Mouse (Mus musculus): ENCODE data around the gene Snrpa.

The Snrpa gene

DNA sequence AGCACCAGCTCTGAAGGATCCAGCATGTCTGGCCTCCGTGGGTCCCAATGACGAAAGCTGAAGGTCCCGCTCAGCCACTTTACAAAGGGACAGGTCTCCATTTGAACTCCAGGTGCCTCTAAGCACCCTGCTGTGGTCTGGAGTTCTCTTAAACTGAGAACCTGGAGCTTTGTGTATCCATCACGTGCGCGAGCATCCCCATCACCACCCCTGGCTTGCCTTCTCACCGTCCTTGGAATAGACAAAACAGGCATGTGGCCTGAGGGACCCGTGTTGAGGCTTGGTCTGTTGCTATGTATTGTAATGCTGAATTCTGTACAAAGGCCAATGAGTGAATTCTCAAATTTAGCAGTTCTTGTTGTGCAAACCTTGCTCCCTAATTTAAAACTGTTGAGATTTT, 2.7 kb upstream of the Snrpa start:
- ATAC-seq (ENCODE audit: low TSS enrichment) = no peak

DNA sequence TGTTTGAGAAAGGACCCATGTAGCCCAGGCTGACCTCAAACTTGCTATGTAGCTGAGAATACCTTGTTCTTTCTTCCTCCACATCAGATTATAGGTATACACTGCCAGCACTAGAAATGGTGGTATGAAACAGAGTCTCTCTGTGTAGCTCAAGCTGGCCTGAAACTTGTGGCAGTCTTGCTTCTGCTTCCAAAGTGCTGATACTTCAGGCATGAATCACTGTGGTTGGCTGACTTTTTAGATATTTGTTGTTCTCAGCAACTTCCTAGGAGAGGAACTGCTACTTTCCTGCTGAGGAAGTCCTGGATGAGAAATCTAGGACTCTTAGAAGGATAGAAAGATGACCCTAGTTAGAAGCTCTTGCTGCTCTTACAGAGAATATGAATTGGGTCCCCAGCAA, 2.3 kb upstream of the Snrpa start:
- ATAC-seq (ENCODE audit: low TSS enrichment) = no peak

DNA sequence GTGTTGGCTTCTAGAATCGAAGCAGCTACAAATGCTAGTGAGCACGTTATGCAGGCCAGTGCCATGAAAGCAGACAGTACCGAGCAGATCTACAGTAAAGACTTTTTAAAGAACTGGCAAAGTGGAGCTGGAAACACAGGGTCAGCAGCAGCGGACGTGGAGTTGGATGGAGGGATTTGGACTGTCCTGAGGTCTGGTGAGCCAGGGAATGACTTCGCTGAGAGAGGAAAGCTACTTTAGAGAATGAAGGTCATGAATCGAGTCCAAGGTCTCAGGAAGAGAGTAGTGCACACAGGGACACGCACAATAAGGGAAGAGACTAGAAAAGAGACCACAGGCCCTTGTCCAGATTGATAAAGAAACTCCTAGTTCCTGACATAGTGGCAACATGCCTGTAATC, 1.6 kb upstream of the Snrpa start:
- no peak for ATAC-seq (ENCODE audit: low TSS enrichment)

DNA sequence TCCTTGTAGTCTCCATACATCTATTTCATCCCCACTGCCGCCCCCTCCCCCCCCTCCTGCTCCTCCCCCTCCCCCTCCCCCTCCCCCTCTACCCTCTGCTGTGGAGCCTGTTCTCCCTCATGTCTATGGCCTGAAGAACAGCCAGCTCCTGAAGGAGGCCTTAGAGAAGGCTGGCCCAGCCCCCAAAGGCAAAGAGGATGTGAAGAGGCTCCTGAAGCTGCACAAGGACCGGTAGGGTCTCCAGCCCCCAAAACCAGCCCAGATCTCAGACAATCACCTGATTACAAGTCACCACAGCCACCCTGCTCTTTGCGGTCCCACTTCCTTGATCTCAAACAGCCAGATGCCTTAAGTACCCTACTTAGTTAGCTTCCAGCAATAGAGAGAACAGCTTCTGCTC, 1.1 kb upstream of the Snrpa start:
- no peak for ATAC-seq (ENCODE audit: low TSS enrichment)

DNA sequence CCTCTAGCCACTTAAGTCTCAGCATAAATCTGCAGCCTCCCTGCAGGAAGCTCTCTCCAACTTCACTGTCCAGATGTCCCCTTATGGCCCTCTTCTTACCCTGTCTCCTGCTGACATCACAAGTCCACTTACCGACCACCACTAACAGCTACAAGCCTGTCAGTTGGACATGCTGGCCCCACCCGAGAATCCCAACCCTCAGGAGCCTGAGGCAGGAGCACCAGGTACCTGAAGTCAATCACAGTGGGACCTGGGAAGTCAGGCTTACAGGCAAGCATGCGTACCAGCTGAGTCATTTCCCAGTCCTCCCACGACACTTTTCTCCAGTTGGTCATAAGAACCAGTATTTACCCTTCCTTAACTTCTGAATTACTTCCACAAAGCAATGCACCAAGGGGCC, 2.3 kb downstream of the Snrpa start:
- no peak for ATAC-seq (ENCODE audit: low TSS enrichment)

DNA sequence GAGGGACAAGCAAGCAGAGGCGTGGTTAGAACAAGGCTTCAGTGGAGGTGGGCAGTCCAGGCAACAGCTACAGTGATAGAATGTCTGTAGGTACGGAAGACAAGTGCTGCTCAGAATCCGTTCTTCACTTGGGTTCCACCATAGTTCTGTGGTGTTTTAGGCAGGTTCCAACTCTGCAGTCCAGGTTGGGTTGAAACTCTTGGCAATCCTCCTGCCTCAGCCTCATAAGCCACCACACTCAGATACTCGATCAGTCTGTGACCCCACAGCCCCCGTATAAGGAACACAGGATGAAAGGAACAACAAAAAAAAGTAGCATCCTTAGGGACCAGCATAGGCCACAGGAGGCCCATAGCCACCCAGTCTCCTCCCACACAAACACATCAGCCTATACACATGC, 3.6 kb downstream of the Snrpa start:
- ATAC-seq (ENCODE audit: low TSS enrichment) = no peak

DNA sequence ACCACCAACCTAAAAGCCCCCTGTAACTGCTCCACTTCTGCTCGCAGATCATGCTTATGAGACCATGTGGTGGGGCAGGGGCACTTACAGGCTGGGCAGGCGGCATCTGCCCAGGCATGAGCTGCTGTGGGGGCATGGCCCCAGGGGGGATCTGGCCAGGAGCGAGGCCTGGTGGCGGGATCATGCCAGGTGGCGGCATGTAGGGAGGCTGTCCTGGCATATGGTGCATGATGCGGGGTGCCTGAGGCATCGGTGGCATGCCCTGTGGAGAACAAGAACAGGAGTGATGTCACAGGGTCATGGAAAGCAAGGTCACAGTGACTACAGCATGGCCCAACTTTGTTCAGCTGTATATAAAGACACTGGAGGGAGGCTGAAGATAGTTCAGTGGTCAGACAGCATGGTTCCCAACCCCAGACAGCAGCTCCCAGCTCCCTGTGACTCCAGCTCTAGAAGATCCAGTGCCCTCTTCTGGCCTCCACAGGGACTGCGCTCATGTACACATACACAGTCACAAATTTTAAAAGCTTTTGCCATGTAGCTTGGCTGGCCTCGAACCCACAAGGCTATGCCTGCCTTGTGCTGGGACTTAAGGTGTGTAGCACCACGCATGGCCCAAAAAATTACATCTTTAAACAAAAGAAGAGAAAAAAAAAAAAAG, 6.7 kb downstream of the Snrpa start:
- no peak for ATAC-seq (ENCODE audit: low TSS enrichment)

DNA sequence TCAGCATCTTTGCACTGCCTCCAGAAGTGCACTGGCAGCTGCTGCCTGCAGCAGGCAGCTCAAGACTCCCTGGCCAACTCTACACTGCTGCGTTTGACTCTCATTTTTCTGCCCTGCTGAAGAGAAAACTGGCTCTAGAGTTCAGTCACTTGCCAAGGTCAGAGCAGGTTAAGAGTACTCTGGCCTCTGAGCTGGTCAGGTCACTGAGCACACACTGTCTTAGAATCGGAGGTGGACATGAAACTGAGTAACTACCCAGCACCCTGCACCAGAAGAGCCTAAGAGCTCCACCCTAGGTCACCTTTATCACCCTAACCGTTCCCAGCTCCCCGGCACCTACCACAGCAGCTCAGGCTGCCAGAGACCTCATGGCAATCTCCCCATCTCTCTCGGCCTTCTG, 10.1 kb downstream of the Snrpa start:
- ATAC-seq (ENCODE audit: low TSS enrichment) = no peak

DNA sequence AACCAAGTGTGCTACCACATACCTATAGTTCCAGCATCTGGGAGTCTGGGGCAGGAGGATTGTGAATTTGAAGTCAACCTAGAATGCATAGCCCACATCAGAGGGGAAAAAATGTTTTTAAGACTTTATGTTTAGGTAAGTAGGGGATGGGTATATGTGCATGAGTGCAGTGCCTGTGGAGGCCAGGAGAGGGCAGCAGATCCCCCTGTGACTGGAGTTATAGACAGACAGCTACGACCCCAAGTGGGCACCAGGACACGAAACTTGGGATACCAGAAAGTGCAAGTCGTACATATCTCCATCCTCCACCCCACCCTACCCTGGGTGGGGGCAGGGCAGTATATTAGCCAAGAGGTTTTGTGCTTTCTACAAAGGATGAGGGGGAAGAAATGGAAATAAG, 11.1 kb downstream of the Snrpa start:
- ATAC-seq (ENCODE audit: low TSS enrichment) = no peak

DNA sequence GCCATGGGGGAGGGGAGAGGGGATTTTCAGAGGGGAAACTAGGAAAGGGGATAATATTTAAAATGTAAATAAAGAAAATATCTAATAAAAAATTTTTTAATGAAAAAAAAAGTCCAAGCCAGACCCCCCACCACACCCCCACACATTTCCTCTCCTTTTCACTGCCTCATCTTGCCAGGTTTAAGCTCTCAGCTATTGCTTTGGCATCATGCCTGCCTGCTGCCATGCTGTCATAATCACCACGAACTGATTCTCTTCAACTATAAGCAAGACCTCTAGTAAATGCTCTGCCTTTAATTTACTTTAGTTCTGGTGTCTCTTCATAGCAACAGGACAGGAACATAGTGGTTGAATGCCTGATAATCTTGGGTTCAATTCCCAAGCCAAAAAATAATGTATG, 13.6 kb downstream of the Snrpa start:
- no peak for ATAC-seq (ENCODE audit: low TSS enrichment)

DNA sequence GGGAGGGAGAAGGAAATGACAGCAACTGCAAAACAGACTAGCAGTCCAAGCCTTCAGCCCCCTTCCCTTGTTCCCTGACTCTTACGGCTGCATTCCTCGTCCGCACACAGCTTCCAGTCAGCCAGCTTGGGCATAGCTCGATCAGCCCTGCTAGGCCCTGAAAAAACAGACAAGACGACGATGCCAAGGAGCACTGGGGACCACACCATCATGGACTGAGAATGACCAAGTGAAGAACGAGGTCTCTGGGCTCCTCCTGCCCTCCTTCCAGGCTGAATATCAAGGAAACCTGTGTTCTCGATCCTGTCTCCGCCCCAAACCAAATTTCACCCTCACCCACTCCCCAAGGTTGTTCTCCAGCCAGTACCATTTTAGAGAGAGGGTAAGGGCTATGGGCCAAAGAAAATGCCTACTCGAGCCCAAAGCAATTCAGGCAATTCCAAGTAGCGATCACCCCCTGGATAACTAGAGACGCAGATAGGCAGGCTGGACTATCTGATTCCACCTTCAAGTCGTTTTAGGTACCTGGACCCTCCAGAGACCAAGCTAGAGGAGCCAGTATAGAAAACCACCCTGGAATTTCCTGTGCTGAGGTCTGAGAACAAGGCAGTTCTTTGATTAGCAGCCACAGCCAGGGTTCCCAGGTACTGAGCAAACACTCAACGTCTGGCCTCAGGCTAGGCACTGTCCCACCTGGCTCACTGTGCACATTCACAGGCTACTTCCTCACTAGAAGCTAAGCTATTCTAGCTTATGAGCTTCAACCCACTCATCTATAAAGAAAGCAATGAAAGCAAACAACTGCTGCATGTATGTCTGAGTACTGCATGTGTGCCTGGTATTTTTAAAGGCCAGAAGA, 15.0 kb downstream of the Snrpa start, which contains the start of the genes Gm21983 and Mia:
Gene Gm21983, minus strand, starts transcription at position 250 of the 859 bp plus-strand sequence.
Gene Mia, minus strand, starts transcription at position 321 of the 859 bp plus-strand sequence.
- no peak for ATAC-seq (ENCODE audit: low TSS enrichment)

DNA sequence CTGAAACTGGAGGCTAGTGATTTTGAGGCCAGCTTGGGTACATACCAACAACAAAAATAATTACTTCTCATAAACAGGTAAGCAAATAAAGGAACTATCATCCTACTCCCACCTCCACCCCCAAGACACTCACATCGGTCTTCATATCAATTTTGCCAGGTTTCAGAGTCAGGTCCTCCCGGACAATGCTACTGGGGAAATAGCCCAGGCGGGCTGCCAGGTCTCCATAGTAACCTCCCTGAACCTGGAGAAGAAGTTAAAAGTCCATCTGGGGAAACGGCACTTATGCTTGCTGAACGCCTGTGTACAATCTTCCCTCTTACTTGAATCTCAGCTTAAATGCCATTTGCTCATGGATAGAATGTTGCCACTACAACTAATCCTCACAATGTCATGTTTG, 16.0 kb downstream of the Snrpa start:
- ATAC-seq (ENCODE audit: low TSS enrichment) = no peak

DNA sequence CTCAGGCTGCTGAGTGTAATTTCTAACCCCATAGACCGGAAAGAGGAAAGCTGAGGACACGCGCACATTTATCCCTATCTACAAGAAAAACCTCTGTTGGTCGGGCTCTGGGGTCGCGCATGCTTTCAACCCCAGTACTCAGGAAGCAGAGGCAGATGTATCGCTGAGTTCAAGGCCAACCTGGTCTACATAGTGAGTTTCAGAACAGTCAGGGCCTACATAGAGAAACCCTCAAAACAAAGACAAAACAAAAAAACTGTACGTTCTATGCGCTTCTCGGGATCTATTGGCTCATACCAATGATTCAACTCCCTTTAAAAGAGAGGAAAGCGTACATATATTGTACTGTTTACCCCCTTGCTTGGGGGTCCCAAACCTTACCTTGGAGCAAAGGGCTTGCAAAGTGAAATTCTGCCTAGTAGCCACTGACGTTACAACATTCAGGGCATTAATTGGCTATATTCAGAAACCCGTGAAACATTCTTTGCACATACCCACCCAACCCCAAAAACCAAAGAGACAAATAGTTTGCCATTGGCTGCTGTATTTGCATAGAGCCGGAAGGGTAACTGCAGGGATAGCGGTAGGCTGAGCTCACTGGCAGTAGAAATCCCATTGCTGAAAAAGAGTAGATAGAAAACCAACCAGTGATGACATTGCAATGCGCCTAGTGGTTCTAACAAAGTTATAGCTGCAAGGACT, 16.7 kb downstream of the Snrpa start:
- no peak for ATAC-seq (ENCODE audit: low TSS enrichment)

DNA sequence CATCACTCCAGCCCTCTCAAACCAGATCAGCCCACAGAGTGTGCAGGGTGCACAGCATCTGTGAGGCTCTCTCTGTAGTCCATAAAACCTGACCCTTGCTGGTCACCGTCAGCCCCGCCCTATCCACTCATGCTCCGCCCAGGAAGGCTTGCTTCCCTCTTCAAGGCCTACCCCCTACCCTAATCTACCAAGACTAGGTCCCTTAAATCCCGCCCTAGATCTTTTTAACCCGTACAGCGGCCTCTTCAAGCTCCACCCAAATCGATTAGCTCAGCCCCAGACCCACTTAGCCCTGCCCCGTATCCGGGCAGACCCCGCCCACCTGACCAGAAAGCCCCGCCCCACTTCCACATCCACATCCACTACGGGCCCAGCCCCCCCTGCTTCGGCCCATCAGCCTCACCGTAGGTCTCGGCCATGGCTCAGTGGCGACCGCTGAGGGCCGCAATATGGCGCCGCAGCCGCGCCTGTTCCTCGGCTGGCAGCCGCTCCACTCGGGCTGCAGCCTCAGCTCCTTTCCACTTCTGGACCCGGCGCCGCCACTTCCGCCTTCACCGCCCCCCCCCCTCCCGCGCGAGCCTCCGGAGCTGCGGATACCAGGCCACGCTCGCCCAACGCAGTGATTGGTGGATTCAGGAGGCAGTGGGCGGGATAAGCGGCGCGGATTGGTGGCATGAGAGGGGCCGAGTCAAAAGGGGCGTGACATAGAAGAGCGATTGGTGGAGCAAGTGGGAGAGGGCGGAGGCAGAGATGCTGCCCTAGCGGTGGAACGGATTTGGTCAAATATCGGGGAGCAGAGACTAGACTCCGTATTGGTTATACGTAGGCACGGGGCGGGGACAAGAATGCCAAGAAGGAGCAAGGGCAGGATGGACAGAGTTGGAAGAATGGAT, 17.5 kb downstream of the Snrpa start, which contains the start of gene Rab4b:
Gene Rab4b, minus strand, starts transcription at position 573 of the 893 bp plus-strand sequence.
- peak; percentile 96 for ATAC-seq (ENCODE audit: low TSS enrichment)

DNA sequence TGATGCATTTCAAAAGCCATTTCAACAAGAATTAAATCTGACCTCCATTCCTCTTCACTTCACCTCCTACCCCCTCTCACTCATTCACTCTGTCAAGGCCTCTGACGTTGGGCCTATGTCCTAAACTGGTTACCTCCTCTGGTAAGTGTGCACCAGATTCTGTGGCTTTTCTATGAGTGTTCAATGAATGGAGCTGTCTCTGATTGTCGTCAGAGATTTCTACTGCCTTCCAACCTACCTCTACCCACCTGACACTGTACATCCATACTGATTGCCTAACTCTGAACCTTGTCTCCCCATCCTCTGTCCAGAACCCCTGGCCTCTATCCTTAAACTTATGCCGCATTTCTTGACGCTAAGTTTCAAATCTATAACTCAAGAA, 18.1 kb downstream of the Snrpa start:
- ATAC-seq (ENCODE audit: low TSS enrichment) = no peak

DNA sequence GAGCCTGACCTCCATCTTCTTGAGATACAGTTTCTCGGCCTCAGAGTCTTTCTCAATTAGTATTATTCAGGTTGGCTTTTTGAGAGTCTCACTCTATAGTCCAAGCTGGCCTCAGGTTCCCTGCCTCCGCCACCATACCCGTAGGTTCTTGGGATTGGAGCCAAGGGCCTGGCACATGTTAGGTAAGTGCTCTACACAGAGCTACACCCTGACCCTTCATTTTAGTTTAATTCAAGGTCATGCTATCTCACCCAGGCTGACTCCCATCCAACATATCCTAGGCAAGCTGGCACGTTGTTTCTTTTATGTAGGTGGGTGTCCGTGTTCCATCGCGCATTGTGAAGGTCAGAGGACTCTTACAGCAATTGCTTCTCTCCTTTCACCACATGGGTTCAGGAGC, 21.2 kb downstream of the Snrpa start:
- ATAC-seq (ENCODE audit: low TSS enrichment) = no peak

DNA sequence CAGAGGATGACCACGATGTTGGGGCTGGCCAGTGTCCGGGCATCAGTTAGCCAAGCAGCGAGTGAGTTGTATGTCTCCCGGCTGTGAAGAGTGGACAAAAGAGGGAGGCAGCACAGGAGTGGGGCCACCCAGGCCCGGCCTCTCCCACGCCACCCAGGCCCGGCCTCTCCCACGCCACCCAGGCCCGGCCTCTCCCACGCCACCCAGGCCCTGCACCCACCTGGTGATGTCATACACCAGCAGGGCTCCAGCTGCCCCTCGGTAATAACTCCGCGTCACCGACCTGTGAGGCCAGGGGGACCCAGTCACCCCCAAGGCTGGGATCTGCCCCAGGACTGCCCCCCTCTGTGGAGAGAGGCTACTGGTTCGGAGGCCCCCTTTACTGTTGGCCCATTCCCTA, 21.6 kb downstream of the Snrpa start:
- ATAC-seq (ENCODE audit: low TSS enrichment) = no peak

DNA sequence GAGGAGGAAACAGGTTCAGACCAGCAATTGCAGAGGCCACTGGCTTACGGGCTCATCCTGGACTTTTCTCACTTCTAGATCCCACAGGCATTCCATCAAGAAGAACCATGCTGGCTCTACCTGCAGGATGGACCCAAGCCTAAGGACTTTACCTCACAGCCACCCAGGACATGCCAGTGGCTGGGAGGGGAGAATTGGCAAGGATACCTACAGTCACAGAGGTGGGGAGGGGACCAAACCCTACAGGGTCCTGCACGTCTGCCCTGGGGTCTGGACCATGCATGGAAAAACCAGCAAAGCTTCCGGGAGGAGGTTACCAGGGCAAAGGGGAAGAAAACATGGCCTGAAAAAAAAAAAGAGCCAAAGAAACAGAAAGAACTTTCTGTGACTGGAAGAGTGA, 25.1 kb downstream of the Snrpa start:
- no peak for ATAC-seq (ENCODE audit: low TSS enrichment)

DNA sequence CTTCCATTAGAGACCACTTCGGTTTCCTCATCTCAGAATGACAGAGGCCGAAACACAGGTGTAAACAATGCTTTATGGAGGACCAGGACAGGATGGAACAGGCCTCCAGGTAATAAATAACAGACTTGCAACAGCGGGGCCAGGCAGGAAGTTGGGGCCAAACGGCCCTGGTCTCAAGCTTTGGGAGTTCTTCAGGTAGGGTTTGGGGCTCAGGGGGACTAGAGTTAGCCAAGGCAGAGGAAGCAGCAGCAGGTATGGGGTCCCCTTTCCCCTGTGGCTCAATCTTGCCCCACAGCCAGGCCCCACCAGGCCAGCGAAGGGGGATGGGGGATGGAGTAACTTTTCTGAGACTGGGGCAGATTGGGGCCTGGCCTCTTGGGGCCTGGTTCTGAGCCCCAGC, 27.7 kb downstream of the Snrpa start:
- ATAC-seq (ENCODE audit: low TSS enrichment) = no peak

DNA sequence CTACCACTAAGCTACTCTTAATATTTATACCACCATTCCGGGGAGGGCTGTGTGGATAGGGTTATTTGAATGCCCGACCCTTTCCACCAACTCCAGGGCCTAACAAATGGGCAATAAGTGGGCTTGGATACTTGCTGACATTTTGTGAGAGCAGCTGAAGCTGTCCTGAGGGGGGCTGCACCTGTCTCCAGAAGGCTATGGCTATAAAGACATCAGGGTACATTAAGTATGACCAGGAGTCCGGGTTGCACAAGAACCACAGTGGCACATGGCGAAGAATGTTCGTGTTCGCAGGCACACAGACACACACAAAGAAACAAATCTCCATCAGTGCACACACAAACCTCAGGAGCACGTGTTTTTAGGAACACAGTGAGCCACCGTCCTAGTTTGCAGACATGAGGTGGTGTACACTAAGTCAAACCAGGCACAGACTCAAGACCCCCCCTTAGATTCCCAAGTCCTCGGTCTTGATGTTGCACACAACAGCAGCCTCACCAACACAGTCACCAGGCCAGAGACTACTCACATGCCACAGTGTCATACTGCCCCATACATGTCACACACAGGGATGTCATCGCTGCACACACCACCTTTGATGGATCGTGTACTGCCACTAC, 28.5 kb downstream of the Snrpa start:
- ATAC-seq (ENCODE audit: low TSS enrichment) = no peak

Data from frontal cortex, adult (tissue).